Mouse (Mus musculus) cerebellum, adult 2 months (tissue): ENCODE measurements at regions not wholly inside any gene's neighbourhood (a gene's known extent, or its start where the extent isn't known, plus 50 kb on each side); places are given as distances from the start of the nearest gene placed in this dataset.

Source experiments
- CTCF ChIP-seq: fragments of 200-500 bp; IDR thresholded peaks from 2 replicates; pipeline ENCODE4 v1.5.1; 2011; ENCODE audit warnings: low read depth, mild to moderate bottlenecking, control low read depth, low read length, moderate library complexity, borderline replicate concordance; ENCODE audit not compliant: insufficient read depth
- POLR2A ChIP-seq: fragments of 200-500 bp; IDR thresholded peaks from 2 replicates; pipeline ENCODE4 v1.6.1; 2011; ENCODE audit warnings: low read length, control low read depth, borderline replicate concordance; ENCODE audit not compliant: insufficient read depth

- TF ChIP-seq CTCF = no peak
- no peak for TF ChIP-seq POLR2A
Observed at GRCm38 (mm10) chr14:48334106-48334809, 111.7 kb upstream of the Tmem260 start.
